Mouse (Mus musculus) heart, embryonic 10.5 days (tissue): ENCODE results near the gene Galnt2. TPM values are rescaled to one million over a fixed set of nuclear protein-coding genes. Genes with fewer than 3 reads are reported as not detected.

Source experiments
- DNase-seq: peaks from one replicate; pipeline ENCODE4 v3.0.0-alpha.2; 2017; ENCODE audit warnings: low spot score
- H3K27ac ChIP-seq: fragments of 300-500 bp; sonication (generic); 2 replicates; pipeline ENCODE4 v1.5.1; 2016; ENCODE audit warnings: mild to moderate bottlenecking
- H3K27me3 ChIP-seq: fragments of 300-500 bp; sonication (generic); 2 replicates; pipeline ENCODE4 v1.6.1; 2016; ENCODE audit warnings: mild to moderate bottlenecking; ENCODE audit not compliant: poor library complexity, insufficient read depth, severe bottlenecking
- H3K36me3 ChIP-seq: fragments of 300-500 bp; sonication (generic); 2 replicates; pipeline ENCODE4 v1.6.1; 2016; ENCODE audit warnings: mild to moderate bottlenecking, moderate library complexity
- H3K4me1 ChIP-seq: fragments of 300-500 bp; sonication (generic); 2 replicates; pipeline ENCODE4 v1.6.1; 2016; ENCODE audit warnings: mild to moderate bottlenecking
- H3K4me3 ChIP-seq: fragments of 300-500 bp; sonication (generic); 2 replicates; pipeline ENCODE4 v1.5.1; 2016; ENCODE audit warnings: mild to moderate bottlenecking, moderate library complexity
- H3K9me3 ChIP-seq: fragments of 300-500 bp; sonication (generic); 2 replicates; pipeline ENCODE4 v1.6.1; 2016; ENCODE audit warnings: mild to moderate bottlenecking, moderate library complexity
- WGBS: fragments of 180-500 bp; shearing (Covaris S2); methylation state at CpG from one replicate; pipeline ENCODE4 v1.1.7; 2016; 5-methylcytosine and 5-hydroxymethylcytosine counted together
- polyA plus RNA-seq: library from polyadenylated mRNA; unstranded; fragments of >200 nt; fragmentation: Nextera tagmentation; extraction: Ambion mirVana; gene quantifications from 2 replicates; pipeline ENCODE4 v1.2.1, GENCODE M21; 2016

Gene Galnt2
- 44.7 and 59.3 TPM in 2 replicates for polyA plus RNA-seq

GRCm38 (mm10) chr8:124231176-124231484, at the start of gene Galnt2:
TSS of gene Galnt2 (plus strand) at chr8:124231391.
- 4% methylated on average over 53 of the region's 53 CpGs for WGBS
- peaks cover 7% of the 10 kb centered on the region for H3K27me3 ChIP-seq
- H3K36me3 ChIP-seq, result no peaks in the 10 kb centered on the region
- H3K27ac ChIP-seq, result peak within 1 kb of the TSS; percentile 87
- DNase-seq, result peak; percentile 89
- peak within 1 kb of the TSS; percentile 97 for H3K4me3 ChIP-seq
- H3K4me1 ChIP-seq, result peaks cover 56% of the 10 kb centered on the region
- H3K9me3 ChIP-seq, result no peaks in the 10 kb centered on the region

GRCm38 (mm10) chr8:124181751-124182150, 49.4 kb upstream of the Galnt2 start:
- DNase-seq, result no peak
- Histone ChIP-seq H3K36me3 (no peaks in the 10 kb centered on the region), H3K4me1 (peaks cover 39% of the 10 kb centered on the region), H3K4me3 (no peak overlapping the region), H3K27ac (peak overlapping the region; percentile 53; the same call in 1 of the 2 replicates), H3K9me3 (no peaks in the 10 kb centered on the region), H3K27me3 (peaks cover 44% of the 10 kb centered on the region)
- 77% methylated on average over 5 of the region's 5 CpGs for WGBS

GRCm38 (mm10) chr8:124182224-124182623, 49.0 kb upstream of the Galnt2 start:
- H3K36me3 ChIP-seq, result no peaks in the 10 kb centered on the region
- no peak overlapping the region for H3K4me3 ChIP-seq
- peaks cover 39% of the 10 kb centered on the region for H3K4me1 ChIP-seq
- H3K27me3 ChIP-seq, result peaks cover 48% of the 10 kb centered on the region
- WGBS, result 33% methylated on average over 13 of the region's 13 CpGs
- H3K27ac ChIP-seq, result peak overlapping the region; percentile 53; the same call in 1 of the 2 replicates
- peak; percentile 95 for DNase-seq
- no peaks in the 10 kb centered on the region for H3K9me3 ChIP-seq

GRCm38 (mm10) chr8:124184078-124184477, 47.1 kb upstream of the Galnt2 start:
- Histone ChIP-seq H3K4me3 (no peak overlapping the region), H3K36me3 (no peaks in the 10 kb centered on the region), H3K27me3 (peaks cover 39% of the 10 kb centered on the region), H3K27ac (no peak overlapping the region; the same call in 1 of the 2 replicates), H3K4me1 (peaks cover 39% of the 10 kb centered on the region), H3K9me3 (no peaks in the 10 kb centered on the region)
- 68% methylated on average over 3 of the region's 3 CpGs for WGBS
- DNase-seq, result no peak

GRCm38 (mm10) chr8:124184507-124184906, 46.7 kb upstream of the Galnt2 start:
- Histone ChIP-seq H3K9me3 (no peaks in the 10 kb centered on the region), H3K36me3 (no peaks in the 10 kb centered on the region), H3K4me1 (peaks cover 39% of the 10 kb centered on the region), H3K27me3 (peaks cover 39% of the 10 kb centered on the region), H3K27ac (no peak overlapping the region; the same call in 1 of the 2 replicates), H3K4me3 (no peak overlapping the region)
- DNase-seq, result no peak
- WGBS, result 61% methylated on average over 2 of the region's 2 CpGs

- no peak for DNase-seq
- Histone ChIP-seq H3K9me3 (no peaks in the 10 kb centered on the region), H3K4me3 (no peak overlapping the region), H3K27ac (no peak overlapping the region), H3K4me1 (peaks cover 39% of the 10 kb centered on the region), H3K36me3 (no peaks in the 10 kb centered on the region), H3K27me3 (peaks cover 39% of the 10 kb centered on the region)
- 83% methylated on average over 6 of the region's 6 CpGs for WGBS
These were observed 46.1 kb upstream of the Galnt2 start for GRCm38 (mm10) chr8:124185081-124185480.

GRCm38 (mm10) chr8:124190388-124190787, 40.8 kb upstream of the Galnt2 start:
- WGBS, result 74% methylated on average over 7 of the region's 7 CpGs

GRCm38 (mm10) chr8:124192242-124192641, 38.9 kb upstream of the Galnt2 start:
- peaks cover 76% of the 10 kb centered on the region for H3K27me3 ChIP-seq
- 87% methylated on average over 4 of the region's 4 CpGs for WGBS

More at GRCm38 (mm10) chr8:124190388-124190787, 40.8 kb upstream of the Galnt2 start:
- Histone ChIP-seq H3K36me3 (no peaks in the 10 kb centered on the region), H3K4me1 (no peaks in the 10 kb centered on the region; the same call in 1 of the 2 replicates), H3K27ac (no peak overlapping the region), H3K9me3 (no peaks in the 10 kb centered on the region), H3K4me3 (no peak overlapping the region), H3K27me3 (peaks cover 75% of the 10 kb centered on the region)
- DNase-seq, result no peak

GRCm38 (mm10) chr8:124192976-124193375, 38.2 kb upstream of the Galnt2 start:
- WGBS, result 86% methylated on average over 10 of the region's 10 CpGs
- H3K36me3 ChIP-seq, result no peaks in the 10 kb centered on the region
- no peak for DNase-seq
- H3K27me3 ChIP-seq, result peaks cover 83% of the 10 kb centered on the region
- H3K4me1 ChIP-seq, result peaks cover 11% of the 10 kb centered on the region
- H3K4me3 ChIP-seq, result no peak overlapping the region
- no peak overlapping the region for H3K27ac ChIP-seq
- no peaks in the 10 kb centered on the region for H3K9me3 ChIP-seq

More at GRCm38 (mm10) chr8:124192242-124192641, 38.9 kb upstream of the Galnt2 start:
- Histone ChIP-seq H3K9me3 (no peaks in the 10 kb centered on the region), H3K27ac (no peak overlapping the region), H3K4me3 (no peak overlapping the region), H3K36me3 (no peaks in the 10 kb centered on the region), H3K4me1 (peaks cover 11% of the 10 kb centered on the region)
- DNase-seq, result no peak

GRCm38 (mm10) chr8:124193992-124194391, 37.2 kb upstream of the Galnt2 start:
- H3K27me3 ChIP-seq, result peaks cover 89% of the 10 kb centered on the region
- H3K36me3 ChIP-seq, result no peaks in the 10 kb centered on the region
- H3K4me1 ChIP-seq, result peaks cover 11% of the 10 kb centered on the region
- H3K9me3 ChIP-seq, result no peaks in the 10 kb centered on the region
- DNase-seq, result no peak
- 84% methylated on average over 5 of the region's 5 CpGs for WGBS
- H3K27ac ChIP-seq, result 0 out of 2 replicates have a peak overlapping the region, but pooled peaks have one; percentile 36
- H3K4me3 ChIP-seq, result no peak overlapping the region

GRCm38 (mm10) chr8:124196195-124196594, 35.0 kb upstream of the Galnt2 start:
- H3K27me3 ChIP-seq, result peaks cover 84% of the 10 kb centered on the region

GRCm38 (mm10) chr8:124196797-124197196, 34.4 kb upstream of the Galnt2 start:
- no peak overlapping the region for H3K4me3 ChIP-seq
- H3K36me3 ChIP-seq, result no peaks in the 10 kb centered on the region
- H3K9me3 ChIP-seq, result no peaks in the 10 kb centered on the region
- peaks cover 85% of the 10 kb centered on the region for H3K27me3 ChIP-seq
- H3K4me1 ChIP-seq, result peaks cover 11% of the 10 kb centered on the region; the same call in 1 of the 2 replicates
- 57% methylated on average over 5 of the region's 5 CpGs for WGBS
- DNase-seq, result no peak
- no peak overlapping the region for H3K27ac ChIP-seq

More at GRCm38 (mm10) chr8:124196195-124196594, 35.0 kb upstream of the Galnt2 start:
- no peaks in the 10 kb centered on the region for H3K36me3 ChIP-seq
- H3K4me3 ChIP-seq, result no peak overlapping the region
- H3K4me1 ChIP-seq, result peaks cover 11% of the 10 kb centered on the region; the same call in 1 of the 2 replicates
- no peak for DNase-seq
- 60% methylated on average over 5 of the region's 5 CpGs for WGBS
- no peak overlapping the region for H3K27ac ChIP-seq
- H3K9me3 ChIP-seq, result no peaks in the 10 kb centered on the region

GRCm38 (mm10) chr8:124198230-124198629, 33.0 kb upstream of the Galnt2 start:
- WGBS, result 75% methylated on average over 7 of the region's 7 CpGs
- Histone ChIP-seq H3K27ac (no peak overlapping the region), H3K36me3 (no peaks in the 10 kb centered on the region), H3K4me1 (peaks cover 11% of the 10 kb centered on the region; the same call in 1 of the 2 replicates), H3K9me3 (no peaks in the 10 kb centered on the region), H3K27me3 (peaks cover 77% of the 10 kb centered on the region), H3K4me3 (no peak overlapping the region)
- no peak for DNase-seq

GRCm38 (mm10) chr8:124200400-124200799, 30.8 kb upstream of the Galnt2 start:
- Histone ChIP-seq H3K9me3 (no peaks in the 10 kb centered on the region), H3K27ac (no peak overlapping the region), H3K36me3 (no peaks in the 10 kb centered on the region), H3K4me3 (no peak overlapping the region), H3K4me1 (peaks cover 11% of the 10 kb centered on the region; the same call in 1 of the 2 replicates), H3K27me3 (peaks cover 62% of the 10 kb centered on the region)
- DNase-seq, result no peak
- 68% methylated on average over 7 of the region's 7 CpGs for WGBS
